Mouse (Mus musculus): ENCODE data around the gene Fibp.

- no peak for TF ChIP-seq CTCF (IDR thresholded peaks at IDR 0.05)
- TF ChIP-seq POLR2A (IDR thresholded peaks at IDR 0.05; ENCODE audit: insufficient read depth, low read depth, low read length) = no peak
Observed at GRCm38 (mm10) chr19:5512091-5513004, 51.9 kb downstream of the Fibp start.

All from heart, adult 2 months (tissue).